Mouse (Mus musculus) myocyte (in vitro differentiated cells): ENCODE measurements around the gene Adamts8. TPM values are rescaled to one million over a fixed set of nuclear protein-coding genes. Genes with fewer than 3 reads are reported as not detected.

Source experiments
- H3K27me3 ChIP-seq: one replicate; pipeline ENCODE4 v1.6.1; 2011; ENCODE audit not compliant: control insufficient read depth, insufficient read depth, insufficient read length
- H3K36me3 ChIP-seq: one replicate; pipeline ENCODE4 v1.6.1; 2011; ENCODE audit not compliant: control insufficient read depth, insufficient read depth
- H3K4me2 ChIP-seq: one replicate; pipeline ENCODE4 v1.6.1; 2011; ENCODE audit warnings: low read depth, control low read depth
- H3K4me3 ChIP-seq: one replicate; pipeline ENCODE4 v1.5.1; 2011; ENCODE audit warnings: mild to moderate bottlenecking, control low read depth, moderate library complexity
- H3K79me2 ChIP-seq: one replicate; pipeline ENCODE4 v1.6.1; 2011; ENCODE audit not compliant: control insufficient read depth, insufficient read depth
- H3ac ChIP-seq: one replicate; pipeline ENCODE4 v1.6.1; 2011; ENCODE audit not compliant: control insufficient read depth, insufficient read length
- CEBPB ChIP-seq: IDR thresholded peaks from 2 replicates; pipeline ENCODE4 v1.6.1; 2011; ENCODE audit warnings: mild to moderate bottlenecking, moderate library complexity; ENCODE audit not compliant: poor library complexity, insufficient read depth, severe bottlenecking
- E2F4 ChIP-seq: IDR thresholded peaks from one replicate; pipeline ENCODE4 v1.6.1; 2011; ENCODE audit warnings: mild to moderate bottlenecking, control low read depth, moderate library complexity; ENCODE audit not compliant: insufficient read depth
- MAX ChIP-seq: IDR thresholded peaks from one replicate; pipeline ENCODE4 v1.6.1; 2011; ENCODE audit warnings: low read depth, mild to moderate bottlenecking, control low read depth
- MYOD1 ChIP-seq, 3 experiments: IDR thresholded peaks; one replicate each; pipeline ENCODE4 v1.6.1; 2011; ENCODE audit warnings: control low read depth in 2 of 3, low read depth in 2 of 3, mild to moderate bottlenecking in 2 of 3, moderate library complexity in 1 of 3; ENCODE audit not compliant: insufficient read length in 2 of 3, control insufficient read depth in 1 of 3
- MYOG ChIP-seq, 3 experiments: IDR thresholded peaks; one replicate each; pipeline ENCODE4 v1.6.1; 2011; ENCODE audit warnings: control low read depth in 2 of 3, low read depth in 2 of 3, mild to moderate bottlenecking in 2 of 3; ENCODE audit not compliant: insufficient read length in 2 of 3, control insufficient read depth in 1 of 3, insufficient read depth in 1 of 3
- POLR2A ChIP-seq: IDR thresholded peaks from one replicate; pipeline ENCODE4 v1.6.1; 2011; ENCODE audit warnings: low read depth, mild to moderate bottlenecking, control low read depth, moderate library complexity; ENCODE audit not compliant: insufficient read length
- POLR2AphosphoS2 ChIP-seq: IDR thresholded peaks from one replicate; pipeline ENCODE4 v1.6.1; 2011; ENCODE audit warnings: low read depth, control low read depth; ENCODE audit not compliant: insufficient read length
- REST ChIP-seq: IDR thresholded peaks from one replicate; pipeline ENCODE4 v1.6.1; 2011; ENCODE audit warnings: mild to moderate bottlenecking, control low read depth, moderate library complexity; ENCODE audit not compliant: insufficient read depth, insufficient read length
- SRF ChIP-seq: IDR thresholded peaks from one replicate; pipeline ENCODE4 v1.6.1; 2011; ENCODE audit warnings: low read depth; ENCODE audit not compliant: control insufficient read depth, insufficient read length
- TCF12 ChIP-seq: IDR thresholded peaks from one replicate; pipeline ENCODE4 v1.6.1; 2011; ENCODE audit warnings: mild to moderate bottlenecking, control low read depth; ENCODE audit not compliant: poor library complexity, insufficient read depth, severe bottlenecking
- TCF3 ChIP-seq: IDR thresholded peaks from one replicate; pipeline ENCODE4 v1.6.1; 2011; ENCODE audit warnings: low read depth, control low read depth; ENCODE audit not compliant: insufficient read length
- USF1 ChIP-seq: IDR thresholded peaks from one replicate; pipeline ENCODE4 v1.6.1; 2011; ENCODE audit warnings: low read depth, mild to moderate bottlenecking, control low read depth, moderate library complexity
- polyA plus RNA-seq: library from polyadenylated mRNA; unstranded; fragments of >200 nt; fragmentation: generic; extraction: Trizol; gene quantifications from one replicate; pipeline ENCODE4 v1.2.1, GENCODE M21; 2012; ENCODE audit warnings: missing spikeins

Adamts8 gene
- polyA plus RNA-seq, 1 experiment = not detected

- TF ChIP-seq CEBPB = no peak
- no peak for TF ChIP-seq MYOG (IDR thresholded peaks at IDR 0.05; ENCODE audit: control insufficient read depth in 1 of 3, insufficient read depth in 1 of 3, insufficient read length in 2 of 3, low read depth in 2 of 3)
- TF ChIP-seq MYOD1 (IDR thresholded peaks at IDR 0.05; ENCODE audit: control insufficient read depth in 1 of 3, insufficient read length in 2 of 3, low read depth in 2 of 3) = no peak
- no peak for TF ChIP-seq E2F4
- no peak for TF ChIP-seq POLR2AphosphoS2
- TF ChIP-seq REST = no peak
- TF ChIP-seq USF1 = no peak
- TF ChIP-seq TCF3 = no peak
- no peak for TF ChIP-seq TCF12
- TF ChIP-seq SRF = no peak
- TF ChIP-seq MAX = no peak
- TF ChIP-seq POLR2A = no peak
- H3K4me2 ChIP-seq = no peak overlapping the region
- no peak overlapping the region for H3K4me3 ChIP-seq
- no peak overlapping the region for H3ac ChIP-seq
- H3K27me3 ChIP-seq = peaks cover 10% of the 10 kb centered on the region
- no peaks in the 10 kb centered on the region for H3K36me3 ChIP-seq
- H3K79me2 ChIP-seq = no peaks in the 10 kb centered on the region
Measured at GRCm38 (mm10) chr9:30949422-30949821, 7.1 kb downstream of the Adamts8 start.

- Histone ChIP-seq H3K36me3 (no peaks in the 10 kb centered on the region), H3K27me3 (peaks cover 4% of the 10 kb centered on the region), H3K79me2 (no peaks in the 10 kb centered on the region), H3K4me2 (no peak overlapping the region), H3K4me3 (no peak overlapping the region), H3ac (no peak overlapping the region)
- no peak for TF ChIP-seq TCF12
- no peak for TF ChIP-seq CEBPB
- no peak for TF ChIP-seq TCF3
- TF ChIP-seq MYOD1 (IDR thresholded peaks at IDR 0.05; ENCODE audit: control insufficient read depth in 1 of 3, insufficient read length in 2 of 3, low read depth in 2 of 3) = no peak
- TF ChIP-seq POLR2A = no peak
- no peak for TF ChIP-seq MAX
- no peak for TF ChIP-seq SRF
- no peak for TF ChIP-seq E2F4
- TF ChIP-seq REST = no peak
- no peak for TF ChIP-seq USF1
Measured at GRCm38 (mm10) chr9:30949971-30950370, 7.6 kb downstream of the Adamts8 start.

- H3K4me3 ChIP-seq = no peak overlapping the region
- H3K36me3 ChIP-seq = no peaks in the 10 kb centered on the region
- TF ChIP-seq POLR2AphosphoS2 (no peak), POLR2A (no peak), MYOG (IDR thresholded peaks at IDR 0.05; ENCODE audit: control insufficient read depth in 1 of 3, insufficient read depth in 1 of 3, insufficient read length in 2 of 3, low read depth in 2 of 3) (no peak), E2F4 (no peak), MAX (no peak), USF1 (no peak), SRF (no peak), TCF12 (no peak), TCF3 (no peak), REST (no peak)
- H3K79me2 ChIP-seq = no peaks in the 10 kb centered on the region
- H3K4me2 ChIP-seq = no peak overlapping the region
- peaks cover 6% of the 10 kb centered on the region for H3K27me3 ChIP-seq
- H3ac ChIP-seq = no peak overlapping the region
Measured at GRCm38 (mm10) chr9:30950592-30950991, 8.2 kb downstream of the Adamts8 start.

GRCm38 (mm10) chr9:30951461-30951860 lies 9.1 kb downstream of the Adamts8 start:
- no peak overlapping the region for H3K4me3 ChIP-seq
- H3K27me3 ChIP-seq = peaks cover 6% of the 10 kb centered on the region
- H3K36me3 ChIP-seq = no peaks in the 10 kb centered on the region
- H3K79me2 ChIP-seq = no peaks in the 10 kb centered on the region
- TF ChIP-seq E2F4 = no peak
- TF ChIP-seq REST = no peak
- no peak for TF ChIP-seq CEBPB
- no peak for TF ChIP-seq MAX
- TF ChIP-seq POLR2AphosphoS2 = no peak
- TF ChIP-seq MYOG (IDR thresholded peaks at IDR 0.05; ENCODE audit: control insufficient read depth in 1 of 3, insufficient read depth in 1 of 3, insufficient read length in 2 of 3, low read depth in 2 of 3) = no peak
- TF ChIP-seq SRF = no peak
- no peak for TF ChIP-seq TCF12
- TF ChIP-seq MYOD1 (IDR thresholded peaks at IDR 0.05; ENCODE audit: control insufficient read depth in 1 of 3, insufficient read length in 2 of 3, low read depth in 2 of 3) = no peak
- no peak for TF ChIP-seq POLR2A
- no peak for TF ChIP-seq TCF3
- H3K4me2 ChIP-seq = no peak overlapping the region
- H3ac ChIP-seq = no peak overlapping the region

GRCm38 (mm10) chr9:30953287-30953686 lies 10.9 kb downstream of the Adamts8 start:
- H3K4me3 ChIP-seq = no peak overlapping the region
- no peak overlapping the region for H3K4me2 ChIP-seq
- no peak overlapping the region for H3ac ChIP-seq
- H3K36me3 ChIP-seq = no peaks in the 10 kb centered on the region
- TF ChIP-seq POLR2A (no peak), USF1 (no peak), SRF (no peak)
- peaks cover 6% of the 10 kb centered on the region for H3K27me3 ChIP-seq
- no peaks in the 10 kb centered on the region for H3K79me2 ChIP-seq
